Mouse (Mus musculus): ENCODE measurements around the gene Emd. TPM values are rescaled to one million over a fixed set of nuclear protein-coding genes. Genes with fewer than 3 reads are reported as not detected.

The Emd gene
- total RNA-seq, 2 experiments from 2014 or later = 20.1 to 20.3 TPM

GRCm38 (mm10) chrX:74273422-74274322 is 19.2 kb downstream of the Emd start:
- no peak for DNase-seq

GRCm38 (mm10) chrX:74277916-74278315 is 23.4 kb downstream of the Emd start:
- no peak for DNase-seq

GRCm38 (mm10) chrX:74281041-74281731 is 26.7 kb downstream of the Emd start:
- no peak for DNase-seq

GRCm38 (mm10) chrX:74281732-74282394 is 27.4 kb downstream of the Emd start, which contains the start of the genes Taz and Dnase1l1:
Gene Taz, plus strand, starts transcription at chrX:74281912.
Gene Dnase1l1, minus strand, starts transcription at chrX:74282337.
- peak; percentile 90 for DNase-seq

- DNase-seq = peak; percentile 84
Measured at GRCm38 (mm10) chrX:74282395-74283091, 28.1 kb downstream of the Emd start.

GRCm38 (mm10) chrX:74283092-74283437 is 28.6 kb downstream of the Emd start:
- DNase-seq = no peak

GRCm38 (mm10) chrX:74293431-74293830 is 38.9 kb downstream of the Emd start:
- no peak for DNase-seq

- peak; percentile 93 for DNase-seq
Measured at GRCm38 (mm10) chrX:74296538-74297448, 42.3 kb downstream of the Emd start, which contains the start of gene Atp6ap1. Gene Atp6ap1, plus strand, starts transcription at chrX:74297097.

GRCm38 (mm10) chrX:74298348-74298747 is 43.9 kb downstream of the Emd start:
- no peak for DNase-seq

GRCm38 (mm10) chrX:74299721-74300120 is 45.2 kb downstream of the Emd start:
- DNase-seq = no peak

GRCm38 (mm10) chrX:74304867-74305700 is 50.6 kb downstream of the Emd start, which contains the start of gene Gdi1:
Gene Gdi1, plus strand, starts transcription at chrX:74304998.
- peak; percentile 69 for DNase-seq

Small RNA genes lying within 50 kb of the gene (microRNA-seq; reads per million reads assigned to microRNA genes)
- gene Mir7091 (ENCODE audit: borderline replicate concordance in 2 of 2) = 0.74 to 1.6 reads per million in 2 experiments

Other genes starting within 250 kb of the Emd start
- 10 to 100 TPM; 37.4 to 40.6 TPM for gene Irak1, start 230.8 kb upstream of the Emd start, total RNA-seq (2021)
- gene Opn1mw, start 127.2 kb upstream of the Emd start, total RNA-seq (2021) = not detected
- 10 to 100 TPM; 21.1 to 23.1 TPM for gene Mecp2, start 119.3 kb upstream of the Emd start, total RNA-seq (2021)
- gene Tex28, start 86.8 kb upstream of the Emd start, total RNA-seq (2021) = not detected
- gene Tktl1, start 77.4 kb upstream of the Emd start, total RNA-seq (2021) = not detected
- 10 to 100 TPM; 47.7 to 64.7 TPM for gene Flna, start 4.9 kb upstream of the Emd start, total RNA-seq (2021)
- 100 to 1,000 TPM; 164 to 171 TPM for gene Rpl10, start 16.1 kb downstream of the Emd start, total RNA-seq (2021)
- 10 to 100 TPM; 40.4 to 43.5 TPM for gene Taz, start 27.2 kb downstream of the Emd start, total RNA-seq (2021)
- gene Dnase1l1, start 27.6 kb downstream of the Emd start, total RNA-seq (2021) = 10 to 100 TPM; 90.3 to 95.9 TPM
- gene Atp6ap1, start 42.4 kb downstream of the Emd start, total RNA-seq (2021) = 10 to 100 TPM; 70.9 to 94.0 TPM
- 10 to 100 TPM; 28.2 to 42.7 TPM for gene Gdi1, start 50.3 kb downstream of the Emd start, total RNA-seq (2021)
- 10 to 100 TPM; 20.5 to 22.5 TPM for gene Fam50a, start 58.3 kb downstream of the Emd start, total RNA-seq (2021)
- gene Plxna3, start 74.4 kb downstream of the Emd start, total RNA-seq (2021) = under 1 TPM; 0.46 to 0.94 TPM
- 10 to 100 TPM; 32.2 to 36.5 TPM for gene Lage3, start 98.9 kb downstream of the Emd start, total RNA-seq (2021)
- gene Ubl4a, start 118.5 kb downstream of the Emd start, total RNA-seq (2021) = 10 to 100 TPM; 48.1 to 52.1 TPM
- 1 to 10 TPM; 2.3 to 2.6 TPM for gene Slc10a3, start 118.7 kb downstream of the Emd start, total RNA-seq (2021)
- 10 to 100 TPM; 10.9 to 11.5 TPM for gene Fam3a, start 138.6 kb downstream of the Emd start, total RNA-seq (2021)
- 10 to 100 TPM; 19.5 to 23.8 TPM for gene Ikbkg, start 138.6 kb downstream of the Emd start, total RNA-seq (2021)
- 1 to 10 TPM; 3.3 to 7.4 TPM for gene G6pdx, start 174.5 kb downstream of the Emd start, total RNA-seq (2021)
- gene Gm6880, start 226.7 kb downstream of the Emd start, total RNA-seq (2021) = not detected

Measured in gastrocnemius, postnatal 25 days (tissue).